Mouse (Mus musculus): ENCODE data around the gene Slfn9. TPM values are rescaled to one million over a fixed set of nuclear protein-coding genes. Genes with fewer than 3 reads are reported as not detected.
"Not testable (repeated sequence)": the region's sequence is repeated elsewhere in the genome, so short reads cannot be mapped to it uniquely, and the experiment has no call there.

Slfn9 gene
- polyA plus RNA-seq, 1 experiment from 2014 or later, result 27.0 TPM

DNA sequence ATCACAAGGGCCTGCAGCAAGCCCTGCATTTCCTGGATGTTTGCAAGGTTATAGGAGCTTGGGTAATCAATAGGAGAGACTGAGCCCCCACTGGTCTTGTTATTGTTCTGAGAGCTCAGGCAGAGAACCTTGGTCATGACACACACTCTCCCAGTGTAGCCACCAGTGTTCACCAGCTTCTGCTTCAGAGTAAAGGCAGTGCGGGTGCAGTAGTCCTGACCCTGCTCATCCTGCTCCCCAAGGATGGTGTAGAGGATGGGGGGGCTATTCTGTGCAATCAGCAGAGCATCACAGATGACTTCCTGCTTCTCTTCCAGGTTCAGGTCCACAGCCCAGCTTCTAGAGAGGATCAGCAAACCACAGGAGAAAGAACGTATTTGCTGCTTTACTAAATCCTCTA, 9.2 kb downstream of the Slfn9 start:
- H3K79me2 ChIP-seq (ENCODE audit: inconsistent target), result peaks cover 25% of the 10 kb centered on the region
- H3K4me3 ChIP-seq (ENCODE audit: inconsistent target); H3K27ac ChIP-seq: not testable (repeated sequence)
- peaks cover 51% of the 10 kb centered on the region for H3K36me3 ChIP-seq (ENCODE audit: inconsistent target)
- WGBS (ENCODE audit: missing documents), result 80% methylated on average over 2 of the region's 2 CpGs

DNA sequence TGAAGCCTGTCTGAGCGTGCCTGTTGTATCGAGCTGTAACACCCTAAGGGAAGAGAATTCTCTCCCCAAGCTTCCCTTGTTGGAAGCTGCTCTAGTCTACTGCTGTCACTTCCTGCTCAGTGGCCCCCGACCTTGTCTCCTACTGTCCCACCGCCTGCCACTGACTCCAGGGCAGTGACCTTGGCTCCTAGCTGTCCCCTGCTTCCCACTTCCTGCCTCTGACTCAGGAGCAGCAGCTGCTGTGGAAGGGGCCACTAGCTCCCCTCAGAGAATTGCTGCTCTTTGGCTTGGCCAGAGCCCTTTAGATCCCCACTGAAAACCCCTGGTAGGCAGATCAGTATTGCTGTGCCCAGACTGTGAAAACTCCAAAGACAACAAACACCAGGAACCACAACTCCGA, 17.7 kb downstream of the Slfn9 start:
- Histone ChIP-seq H3K79me2 (ENCODE audit: inconsistent target) (no peaks in the 10 kb centered on the region), H3K36me3 (ENCODE audit: inconsistent target) (no peaks in the 10 kb centered on the region), H3K27ac (no peak overlapping the region), H3K4me3 (ENCODE audit: inconsistent target) (no peak overlapping the region)
- WGBS (ENCODE audit: missing documents), result 56% methylated on average over 4 of the region's 5 CpGs

DNA sequence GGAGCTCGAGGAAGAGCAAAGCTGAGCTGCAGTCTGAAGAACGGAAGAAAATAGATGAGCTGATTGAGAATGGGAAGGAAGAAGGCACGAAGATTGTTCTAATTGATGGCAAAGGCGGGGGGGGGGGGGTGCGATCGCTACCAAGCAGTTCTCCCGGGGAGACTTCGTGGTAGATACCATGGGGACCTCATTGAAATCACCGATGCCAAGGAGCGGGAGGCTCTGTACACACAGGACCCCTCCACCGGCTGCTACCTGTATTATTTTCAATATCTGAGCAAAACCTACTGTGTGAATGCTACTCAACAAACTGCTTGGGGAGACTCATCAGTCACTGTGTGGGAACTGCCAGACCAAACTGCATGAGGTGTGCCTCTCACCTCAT, 20.0 kb downstream of the Slfn9 start:
- Histone ChIP-seq H3K27ac (no peak overlapping the region), H3K79me2 (ENCODE audit: inconsistent target) (no peaks in the 10 kb centered on the region), H3K36me3 (ENCODE audit: inconsistent target) (no peaks in the 10 kb centered on the region), H3K4me3 (ENCODE audit: inconsistent target) (no peak overlapping the region)
- 94% methylated on average over 11 of the region's 11 CpGs for WGBS (ENCODE audit: missing documents)

DNA sequence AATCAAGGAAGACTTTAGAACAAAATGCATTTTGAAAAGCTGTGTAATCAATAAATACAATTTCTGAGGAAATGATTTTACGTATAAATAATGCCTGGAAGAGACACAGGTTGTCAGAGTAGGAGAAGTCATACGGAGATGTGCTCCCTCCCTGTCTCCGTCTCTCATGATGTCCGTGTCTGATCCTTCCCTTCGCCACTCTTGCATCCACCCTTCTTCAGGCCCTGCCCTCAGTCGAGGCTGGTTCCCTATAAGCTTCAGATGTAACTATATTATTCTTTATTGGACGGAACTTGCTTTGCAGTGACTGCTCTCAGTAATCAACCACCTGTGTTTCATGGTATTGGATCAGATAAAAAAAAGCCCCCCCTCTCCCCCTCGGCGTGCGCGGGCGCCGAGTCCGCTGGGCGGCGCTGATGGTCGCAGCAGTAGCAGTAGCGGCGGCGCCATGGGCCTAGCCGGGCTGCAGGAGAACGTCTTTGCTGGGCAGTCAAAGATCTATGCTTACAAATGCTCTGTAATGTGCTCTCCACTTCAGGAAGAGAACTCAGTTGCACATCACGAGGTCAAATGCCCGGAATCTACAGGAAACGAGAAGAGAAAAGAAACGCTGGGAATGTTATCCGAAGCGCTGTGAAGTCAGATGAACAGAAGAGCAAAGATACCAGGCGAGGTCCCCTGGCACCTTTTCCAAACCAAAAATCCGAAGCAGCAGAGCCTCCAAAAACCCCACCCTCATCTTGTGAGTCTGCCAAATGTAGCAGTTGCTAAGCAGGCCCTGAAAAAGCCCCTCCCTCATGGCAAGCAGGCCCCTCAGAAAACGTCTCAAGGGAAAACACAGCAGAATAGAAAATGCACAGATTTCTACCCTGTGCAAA, 20.7 kb downstream of the Slfn9 start:
- Histone ChIP-seq H3K36me3 (ENCODE audit: inconsistent target) (no peaks in the 10 kb centered on the region), H3K79me2 (ENCODE audit: inconsistent target) (no peaks in the 10 kb centered on the region), H3K4me3 (ENCODE audit: inconsistent target) (no peak overlapping the region), H3K27ac (no peak overlapping the region)
- WGBS (ENCODE audit: missing documents), result 40% methylated on average over 31 of the region's 31 CpGs

DNA sequence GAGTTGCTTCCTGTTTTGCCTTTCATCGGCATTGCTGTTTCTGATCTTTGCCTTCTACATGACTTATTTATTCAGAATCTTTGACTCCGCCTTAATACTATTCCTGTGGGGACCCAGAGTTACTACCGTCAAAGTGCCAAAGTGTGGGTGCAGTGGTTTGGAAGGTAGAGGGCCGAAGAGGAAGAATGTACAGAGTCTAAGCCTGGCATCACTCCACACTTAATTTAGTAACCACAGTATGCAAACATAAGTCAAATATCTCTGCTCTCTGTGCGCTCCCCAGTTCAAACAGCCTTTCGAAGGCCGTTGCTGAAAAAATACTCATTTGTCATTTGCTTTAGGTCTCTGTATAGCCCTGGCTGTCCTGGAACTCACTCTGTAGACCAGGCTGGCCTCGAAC, 29.4 kb downstream of the Slfn9 start:
- peaks cover 62% of the 10 kb centered on the region for H3K36me3 ChIP-seq (ENCODE audit: inconsistent target)
- no peak overlapping the region for H3K4me3 ChIP-seq (ENCODE audit: inconsistent target)
- 57% methylated on average over 8 of the region's 8 CpGs for WGBS (ENCODE audit: missing documents)
- no peak overlapping the region for H3K27ac ChIP-seq
- H3K79me2 ChIP-seq (ENCODE audit: inconsistent target), result peaks cover 44% of the 10 kb centered on the region; the same call in 1 of the 2 replicates

DNA sequence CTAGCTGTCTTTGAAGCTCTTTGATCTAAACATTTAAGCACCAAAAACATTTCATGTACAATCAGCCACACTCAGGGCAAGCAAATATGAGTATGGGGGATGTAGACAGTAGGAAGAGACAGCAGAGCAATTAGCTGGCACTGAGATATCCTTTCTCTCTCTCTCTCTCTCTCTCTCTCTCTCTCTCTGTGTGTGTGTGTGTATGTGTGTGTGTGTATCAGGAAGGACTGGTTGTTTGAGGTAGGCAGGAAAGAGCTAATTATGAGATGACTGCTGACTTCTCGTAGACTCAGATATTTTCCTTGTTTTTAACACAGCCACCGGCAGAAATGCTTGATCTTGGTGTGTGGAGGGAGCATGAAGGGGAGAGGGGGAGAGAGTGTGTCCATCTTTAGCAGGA, 29.9 kb downstream of the Slfn9 start:
- Histone ChIP-seq H3K36me3 (ENCODE audit: inconsistent target) (peaks cover 67% of the 10 kb centered on the region), H3K79me2 (ENCODE audit: inconsistent target) (peaks cover 48% of the 10 kb centered on the region; the same call in 1 of the 2 replicates), H3K4me3 (ENCODE audit: inconsistent target) (no peak overlapping the region), H3K27ac (no peak overlapping the region)
- 33% methylated on average over 2 of the region's 2 CpGs for WGBS (ENCODE audit: missing documents)

DNA sequence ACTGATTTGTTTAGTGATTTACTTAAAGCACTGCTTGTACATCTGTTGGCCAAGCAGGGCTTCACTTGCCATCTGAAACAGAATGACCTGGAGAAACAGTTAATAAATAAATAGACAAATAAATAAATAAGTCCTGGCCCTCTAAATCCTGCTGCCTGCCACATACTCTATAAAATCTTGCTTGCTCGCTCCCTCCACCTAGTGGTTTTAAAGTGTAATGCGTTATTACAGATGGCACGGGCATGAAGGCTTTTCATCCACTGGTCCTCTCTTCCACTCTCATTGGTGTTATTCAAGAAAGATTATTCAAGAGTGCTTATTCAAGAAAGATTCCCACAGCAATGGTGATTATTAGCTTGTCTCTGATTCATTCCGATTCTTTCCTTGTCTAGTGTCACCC, 32.0 kb downstream of the Slfn9 start:
- Histone ChIP-seq H3K79me2 (ENCODE audit: inconsistent target) (peaks cover 70% of the 10 kb centered on the region), H3K36me3 (ENCODE audit: inconsistent target) (peaks cover 84% of the 10 kb centered on the region), H3K4me3 (ENCODE audit: inconsistent target) (no peak overlapping the region), H3K27ac (no peak overlapping the region)
- 15% methylated on average over 4 of the region's 4 CpGs for WGBS (ENCODE audit: missing documents)

DNA sequence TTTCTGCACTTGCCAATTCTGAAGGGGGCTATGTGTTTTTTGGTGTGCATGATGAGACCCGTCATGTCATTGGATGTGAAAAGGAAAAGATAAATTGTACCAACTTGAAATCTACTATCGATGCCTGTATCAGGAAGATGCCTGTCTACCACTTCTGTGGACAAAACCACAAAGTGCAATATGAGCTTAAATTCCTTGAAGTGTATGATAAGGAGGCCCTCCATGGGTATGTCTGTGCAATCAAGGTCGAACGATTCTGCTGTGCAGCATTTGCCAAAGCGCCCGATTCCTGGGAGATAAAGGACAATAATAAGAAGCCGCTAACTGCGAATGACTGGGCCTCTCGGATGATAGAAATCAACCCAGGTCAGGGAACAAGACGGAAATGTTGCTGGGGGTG, 34.7 kb downstream of the Slfn9 start:
- no peak overlapping the region for H3K27ac ChIP-seq
- peaks cover 88% of the 10 kb centered on the region for H3K79me2 ChIP-seq (ENCODE audit: inconsistent target)
- WGBS (ENCODE audit: missing documents), result 91% methylated on average over 9 of the region's 10 CpGs
- H3K4me3 ChIP-seq (ENCODE audit: inconsistent target), result no peak overlapping the region
- peaks cover 69% of the 10 kb centered on the region for H3K36me3 ChIP-seq (ENCODE audit: inconsistent target)

DNA sequence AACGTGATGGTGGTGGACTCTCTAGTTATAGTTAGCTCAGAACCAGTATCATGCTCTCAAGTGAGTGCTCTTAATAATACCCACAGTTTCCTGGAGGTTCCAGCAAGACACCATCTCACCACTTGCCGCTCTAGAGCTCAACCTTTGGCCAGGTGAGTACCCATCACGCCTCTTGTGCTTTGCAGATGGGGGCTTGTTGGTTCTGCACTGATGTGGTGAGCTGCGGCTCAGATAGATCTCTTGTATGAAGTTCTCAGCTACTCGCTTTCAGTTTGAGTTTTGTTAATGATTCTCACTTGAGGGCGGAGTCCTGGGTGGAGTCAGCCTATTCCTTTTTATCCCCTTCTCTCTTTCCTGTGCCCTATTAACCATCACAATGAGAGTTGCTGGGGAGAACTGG, 37.0 kb downstream of the Slfn9 start:
- Histone ChIP-seq H3K4me3 (ENCODE audit: inconsistent target) (no peak overlapping the region), H3K79me2 (ENCODE audit: inconsistent target) (peaks cover 68% of the 10 kb centered on the region), H3K27ac (no peak overlapping the region), H3K36me3 (ENCODE audit: inconsistent target) (peaks cover 46% of the 10 kb centered on the region)
- 82% methylated on average over 5 of the region's 6 CpGs for WGBS (ENCODE audit: missing documents)

DNA sequence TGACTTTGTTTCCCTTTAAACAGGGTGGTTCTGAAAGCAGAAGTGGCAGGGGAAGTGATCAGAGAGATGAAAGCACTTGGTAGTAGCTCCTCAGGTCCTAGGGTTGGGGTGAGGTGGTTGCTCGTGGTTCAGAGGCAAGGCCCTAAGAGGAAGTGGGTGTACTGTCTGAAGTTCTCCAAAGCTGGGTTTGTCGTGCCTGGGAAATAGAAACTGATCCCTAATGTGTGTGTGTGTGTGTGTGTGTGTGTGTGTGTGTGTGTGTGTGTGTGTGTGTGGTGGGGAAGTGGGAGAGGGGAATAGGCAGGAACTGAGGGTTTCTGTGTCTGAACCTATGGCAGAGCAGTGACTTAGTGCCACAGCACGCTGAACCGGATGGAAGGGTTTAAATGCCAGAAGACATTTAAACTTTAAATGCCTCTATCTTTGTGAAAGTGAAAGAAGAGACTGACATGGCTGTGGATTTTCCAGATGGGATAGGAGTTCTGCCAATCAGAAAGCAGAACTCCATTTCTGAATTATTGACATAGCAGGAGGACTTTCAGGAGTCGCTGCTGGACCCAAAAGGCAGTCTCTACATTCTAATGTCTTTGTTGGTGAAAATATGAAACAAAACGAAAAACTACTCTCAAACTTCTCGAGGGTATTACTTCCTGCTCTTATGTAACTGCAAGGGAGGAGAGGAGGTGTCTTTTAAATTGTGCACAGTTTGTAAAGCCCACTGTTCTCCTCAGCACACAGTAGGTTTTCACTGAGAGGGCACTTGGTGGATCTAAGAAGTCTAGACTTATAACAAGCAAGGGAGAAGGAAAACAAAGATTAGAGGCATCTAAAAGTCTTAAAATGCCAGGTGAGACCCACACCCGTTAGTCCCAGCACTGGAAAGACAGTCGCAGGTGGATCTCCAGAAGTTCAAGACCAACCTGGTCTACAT, 38.8 kb downstream of the Slfn9 start:
- 19% methylated on average over 9 of the region's 9 CpGs for WGBS (ENCODE audit: missing documents)
- Histone ChIP-seq H3K27ac (peak overlapping the region; percentile 85), H3K36me3 (ENCODE audit: inconsistent target) (peaks cover 28% of the 10 kb centered on the region), H3K4me3 (ENCODE audit: inconsistent target) (peak overlapping the region; percentile 84), H3K79me2 (ENCODE audit: inconsistent target) (peaks cover 50% of the 10 kb centered on the region)

DNA sequence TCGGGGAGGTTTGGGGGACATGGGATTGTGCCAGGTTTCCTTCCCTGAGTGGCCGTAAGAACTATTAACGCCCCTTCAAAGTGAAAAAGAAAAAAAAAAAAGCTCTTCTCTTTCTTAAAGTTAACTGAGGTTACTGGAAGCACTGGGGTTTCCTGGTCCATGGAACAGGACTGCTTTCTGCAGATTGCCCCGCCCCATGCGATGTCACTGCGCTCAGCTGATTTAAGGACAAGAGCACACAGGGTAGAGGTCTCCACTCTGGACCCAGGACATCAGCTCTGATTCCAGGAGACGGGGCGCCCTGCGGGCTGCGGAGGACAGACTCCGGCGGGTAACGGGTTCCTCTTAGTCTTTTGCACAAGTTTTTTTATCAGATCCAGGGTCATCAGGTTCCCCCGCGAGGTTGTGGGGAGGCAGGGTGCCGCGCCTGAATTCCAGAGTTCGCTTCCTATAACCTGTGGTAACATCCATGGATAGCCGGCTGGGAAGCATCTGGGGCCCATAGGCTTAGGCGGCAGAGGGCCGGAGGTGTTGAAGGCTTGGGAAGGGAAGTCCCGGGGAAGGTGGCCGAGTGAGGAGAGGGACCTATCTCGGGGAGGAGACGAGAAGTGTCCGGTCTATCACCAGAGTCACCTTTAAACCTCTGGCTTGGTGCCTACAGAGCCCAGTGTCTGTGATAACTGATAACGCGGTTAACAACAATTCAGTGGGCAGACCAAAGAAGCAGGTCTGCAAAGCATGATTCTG, 39.6 kb downstream of the Slfn9 start:
- Histone ChIP-seq H3K79me2 (ENCODE audit: inconsistent target) (peaks cover 42% of the 10 kb centered on the region), H3K4me3 (ENCODE audit: inconsistent target) (peak overlapping the region; percentile 84), H3K36me3 (ENCODE audit: inconsistent target) (peaks cover 20% of the 10 kb centered on the region), H3K27ac (peak overlapping the region; percentile 85)
- under 1% methylated on average over 28 of the region's 28 CpGs for WGBS (ENCODE audit: missing documents)

DNA sequence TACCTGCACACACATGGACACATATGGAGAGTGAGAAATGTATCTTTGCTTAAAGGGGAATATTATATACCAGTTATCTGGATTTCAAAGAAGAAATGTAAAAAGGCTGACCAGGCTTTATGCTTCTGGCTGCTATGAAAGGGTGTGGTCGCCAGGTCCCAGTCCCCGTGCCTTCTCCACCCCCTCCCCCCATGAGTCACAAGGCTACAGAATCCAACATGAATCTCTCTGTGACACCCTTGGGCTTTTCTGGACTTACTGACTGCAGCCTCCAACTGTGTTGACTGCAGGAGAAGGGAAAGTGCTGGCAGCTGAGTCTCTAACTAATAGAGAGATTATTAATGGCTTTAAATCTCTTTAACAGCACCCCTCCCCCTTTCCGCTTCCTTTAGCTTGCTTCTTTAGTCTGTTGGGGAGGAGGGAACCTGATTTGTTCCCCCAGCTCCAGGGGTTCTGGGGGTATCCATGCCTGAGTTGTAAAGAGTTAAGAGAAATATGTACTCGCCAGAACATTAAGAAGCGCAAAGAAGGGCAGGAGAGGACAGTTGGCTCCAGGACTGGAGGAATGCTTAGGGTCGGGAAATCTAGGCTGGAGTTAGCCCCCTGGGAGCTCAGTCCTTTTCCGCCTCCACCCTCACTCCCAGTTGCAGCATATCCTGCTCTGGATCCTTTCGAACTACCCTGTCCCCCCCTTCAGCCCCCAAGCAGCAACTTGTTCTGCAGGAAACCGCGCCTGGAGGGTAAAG, 40.7 kb downstream of the Slfn9 start, which contains the start of gene Slfn5:
Gene Slfn5 (plus strand): TSS at position 614 of the 746 bp plus-strand sequence.
- H3K79me2 ChIP-seq (ENCODE audit: inconsistent target), result peaks cover 31% of the 10 kb centered on the region
- H3K36me3 ChIP-seq (ENCODE audit: inconsistent target), result peaks cover 9% of the 10 kb centered on the region
- peak within 1 kb of the TSS; percentile 84 for H3K4me3 ChIP-seq (ENCODE audit: inconsistent target)
- peak within 1 kb of the TSS; percentile 85 for H3K27ac ChIP-seq
- 79% methylated on average over 8 of the region's 10 CpGs for WGBS (ENCODE audit: missing documents)

DNA sequence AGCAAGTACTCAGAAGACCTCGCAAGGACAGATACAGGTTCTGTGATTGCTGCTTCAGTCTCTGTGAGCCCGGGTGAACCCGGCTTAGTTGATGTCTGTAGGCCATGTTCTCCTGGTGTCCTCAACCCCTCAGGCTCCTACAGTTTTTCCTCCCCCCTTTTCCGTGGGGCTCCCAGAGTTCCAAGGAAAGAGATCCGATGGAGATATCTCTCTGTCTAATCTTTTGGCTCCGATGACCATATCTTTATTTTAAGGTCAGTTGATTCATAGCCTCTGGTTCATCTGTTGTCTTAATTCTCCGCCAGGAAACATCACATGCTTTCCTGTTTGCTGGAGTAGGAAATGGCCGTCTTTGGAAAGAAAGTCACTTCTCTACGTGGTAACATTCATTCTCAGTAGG, 42.6 kb downstream of the Slfn9 start:
- WGBS (ENCODE audit: missing documents), result 86% methylated on average over 7 of the region's 9 CpGs
- Histone ChIP-seq H3K36me3 (ENCODE audit: inconsistent target) (no peaks in the 10 kb centered on the region), H3K4me3 (ENCODE audit: inconsistent target) (no peak overlapping the region), H3K79me2 (ENCODE audit: inconsistent target) (peaks cover 12% of the 10 kb centered on the region), H3K27ac (no peak overlapping the region)

DNA sequence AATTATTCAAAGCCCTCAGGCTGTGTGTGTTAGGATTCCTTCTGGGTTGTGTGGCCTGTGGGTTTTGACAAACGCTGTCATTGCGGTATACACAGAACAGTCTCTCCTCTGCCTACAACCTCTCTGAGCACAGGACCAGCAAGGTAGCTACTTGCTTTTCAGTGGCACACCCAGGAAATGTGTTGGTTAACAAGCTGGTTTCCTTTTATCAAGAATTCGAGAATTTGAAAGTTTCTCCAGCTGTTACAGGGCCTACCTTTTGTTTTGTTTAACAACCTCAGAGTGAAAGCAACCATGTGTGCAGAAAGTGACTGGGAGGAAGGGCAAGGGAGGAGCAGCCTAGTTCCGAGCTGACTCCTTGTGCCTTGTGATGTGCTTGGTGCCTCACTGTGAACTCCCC, 44.2 kb downstream of the Slfn9 start:
- 69% methylated on average over 4 of the region's 4 CpGs for WGBS (ENCODE audit: missing documents)

More for the DNA sequence above, 44.2 kb downstream of the Slfn9 start:
- Histone ChIP-seq H3K27ac (no peak overlapping the region), H3K36me3 (ENCODE audit: inconsistent target) (no peaks in the 10 kb centered on the region), H3K79me2 (ENCODE audit: inconsistent target) (no peaks in the 10 kb centered on the region), H3K4me3 (ENCODE audit: inconsistent target) (no peak overlapping the region)

Measured in macrophage (primary cell).